Mouse (Mus musculus): ENCODE results near the gene Capza2.
"Not testable (repeated sequence)": the region's sequence is repeated elsewhere in the genome, so short reads cannot be mapped to it uniquely, and the experiment has no call there.

The Capza2 gene

GRCm38 (mm10) chr6:17640031-17640430 is 4.0 kb downstream of the Capza2 start:
- no peak for DNase-seq (ENCODE audit: low read depth)

GRCm38 (mm10) chr6:17642739-17643138 is 6.7 kb downstream of the Capza2 start:
- no peak for DNase-seq (ENCODE audit: low read depth)

- no peak for DNase-seq (ENCODE audit: low read depth)
Measured at GRCm38 (mm10) chr6:17646107-17646506, 10.1 kb downstream of the Capza2 start.

GRCm38 (mm10) chr6:17652132-17652531 is 16.1 kb downstream of the Capza2 start:
- DNase-seq (ENCODE audit: low read depth), result no peak

GRCm38 (mm10) chr6:17655080-17655479 is 19.0 kb downstream of the Capza2 start:
- no peak for DNase-seq (ENCODE audit: low read depth)

GRCm38 (mm10) chr6:17657308-17657707 is 21.3 kb downstream of the Capza2 start:
- DNase-seq (ENCODE audit: low read depth), result no peak

GRCm38 (mm10) chr6:17665348-17665747 is 29.3 kb downstream of the Capza2 start:
- DNase-seq (ENCODE audit: low read depth), result no peak

- no peak for DNase-seq (ENCODE audit: low read depth)
Measured at GRCm38 (mm10) chr6:17666024-17666423, 30.0 kb downstream of the Capza2 start.

- DNase-seq (ENCODE audit: low read depth), result no peak
Measured at GRCm38 (mm10) chr6:17667813-17668212, 31.8 kb downstream of the Capza2 start.

GRCm38 (mm10) chr6:17668334-17668733 is 32.3 kb downstream of the Capza2 start:
- DNase-seq (ENCODE audit: low read depth), result no peak

GRCm38 (mm10) chr6:17669826-17670225 is 33.8 kb downstream of the Capza2 start:
- no peak for DNase-seq (ENCODE audit: low read depth)

- peak; percentile 73 for DNase-seq (ENCODE audit: low read depth)
Measured at GRCm38 (mm10) chr6:17675019-17675756, 39.2 kb downstream of the Capza2 start.

- DNase-seq (ENCODE audit: low read depth), result no peak
Measured at GRCm38 (mm10) chr6:17677008-17677407, 41.0 kb downstream of the Capza2 start.

GRCm38 (mm10) chr6:17680266-17680925 is 44.4 kb downstream of the Capza2 start:
- no peak for DNase-seq (ENCODE audit: low read depth)

GRCm38 (mm10) chr6:17681810-17682209 is 45.8 kb downstream of the Capza2 start:
- DNase-seq (ENCODE audit: low read depth), result no peak

- DNase-seq (ENCODE audit: low read depth), result no peak
Measured at GRCm38 (mm10) chr6:17688676-17689075, 52.6 kb downstream of the Capza2 start.

- DNase-seq (ENCODE audit: low read depth), result no peak
Measured at GRCm38 (mm10) chr6:17692647-17693046, 56.6 kb downstream of the Capza2 start, which contains the start of gene St7. St7 (plus strand) TSS chr6:17692933.

- no peak for DNase-seq (ENCODE audit: low read depth)
Measured at GRCm38 (mm10) chr6:17693726-17694549, 57.9 kb downstream of the Capza2 start.

GRCm38 (mm10) chr6:17694550-17694951 is 58.5 kb downstream of the Capza2 start:
- no peak for DNase-seq (ENCODE audit: low read depth)

- DNase-seq (ENCODE audit: low read depth), result no peak
Measured at GRCm38 (mm10) chr6:17696321-17696734, 60.3 kb downstream of the Capza2 start.

- DNase-seq (ENCODE audit: low read depth), result no peak
Measured at GRCm38 (mm10) chr6:17700936-17701612, 65.0 kb downstream of the Capza2 start.

GRCm38 (mm10) chr6:17704038-17704437 is 68.0 kb downstream of the Capza2 start:
- DNase-seq (ENCODE audit: low read depth), result not testable (repeated sequence)
